Mouse (Mus musculus): Measurements from ENCODE around the gene Tusc2. TPM values are rescaled to one million over a fixed set of nuclear protein-coding genes. Genes with fewer than 3 reads are reported as not detected.

The Tusc2 gene
- polyA plus RNA-seq, 1 experiment, result 25.0 TPM

GRCm38 (mm10) chr9:107583174-107583573 lies 20.1 kb downstream of the Tusc2 start:
- H3K4me2 ChIP-seq (ENCODE audit: low read depth), result no peak overlapping the region
- no peaks in the 10 kb centered on the region for H3K36me3 ChIP-seq (ENCODE audit: control insufficient read depth, insufficient read depth)
- H3K79me2 ChIP-seq (ENCODE audit: control insufficient read depth, insufficient read depth), result peaks cover 10% of the 10 kb centered on the region
- H3K4me3 ChIP-seq, result no peak overlapping the region
- TF ChIP-seq POLR2AphosphoS2 (IDR thresholded peaks at IDR 0.05; ENCODE audit: insufficient read length, low read depth) (peak; percentile 24), CEBPB (IDR thresholded peaks at IDR 0.05; ENCODE audit: insufficient read depth, poor library complexity, severe bottlenecking) (no peak)
- H3K27me3 ChIP-seq (ENCODE audit: control insufficient read depth, insufficient read depth, insufficient read length), result no peaks in the 10 kb centered on the region
- no peak overlapping the region for H3ac ChIP-seq (ENCODE audit: control insufficient read depth, insufficient read length)

GRCm38 (mm10) chr9:107586504-107586903 lies 23.4 kb downstream of the Tusc2 start:
- Histone ChIP-seq H3K36me3 (ENCODE audit: control insufficient read depth, insufficient read depth) (no peaks in the 10 kb centered on the region), H3K79me2 (ENCODE audit: control insufficient read depth, insufficient read depth) (peaks cover 15% of the 10 kb centered on the region), H3K4me3 (peak overlapping the region; percentile 53), H3K4me2 (ENCODE audit: low read depth) (peak overlapping the region; percentile 12), H3ac (ENCODE audit: control insufficient read depth, insufficient read length) (no peak overlapping the region), H3K27me3 (ENCODE audit: control insufficient read depth, insufficient read depth, insufficient read length) (no peaks in the 10 kb centered on the region)
- TF ChIP-seq REST (IDR thresholded peaks at IDR 0.05; ENCODE audit: insufficient read depth, insufficient read length) (no peak), POLR2A (IDR thresholded peaks at IDR 0.05; ENCODE audit: insufficient read length, low read depth) (no peak), E2F4 (IDR thresholded peaks at IDR 0.05; ENCODE audit: insufficient read depth) (no peak), MAX (IDR thresholded peaks at IDR 0.05; ENCODE audit: low read depth) (no peak)

GRCm38 (mm10) chr9:107586974-107587832 lies 24.1 kb downstream of the Tusc2 start, which contains the start of gene Ifrd2:
Gene Ifrd2, plus strand, starts transcription at chr9:107587642.
- H3K4me2 ChIP-seq (ENCODE audit: low read depth), result peak within 1 kb of the TSS; percentile 88
- peaks cover 14% of the 10 kb centered on the region for H3K79me2 ChIP-seq (ENCODE audit: control insufficient read depth, insufficient read depth)
- no peaks in the 10 kb centered on the region for H3K36me3 ChIP-seq (ENCODE audit: control insufficient read depth, insufficient read depth)
- TF ChIP-seq MYOD1 (IDR thresholded peaks at IDR 0.05; ENCODE audit: control insufficient read depth in 1 of 3, insufficient read length in 2 of 3, low read depth in 2 of 3) (no peak), E2F4 (IDR thresholded peaks at IDR 0.05; ENCODE audit: insufficient read depth) (peak; percentile 10), MAX (IDR thresholded peaks at IDR 0.05; ENCODE audit: low read depth) (no peak), CEBPB (IDR thresholded peaks at IDR 0.05; ENCODE audit: insufficient read depth, poor library complexity, severe bottlenecking) (no peak), USF1 (IDR thresholded peaks at IDR 0.05; ENCODE audit: low read depth) (no peak), POLR2A (IDR thresholded peaks at IDR 0.05; ENCODE audit: insufficient read length, low read depth) (peak; percentile 75), POLR2AphosphoS2 (IDR thresholded peaks at IDR 0.05; ENCODE audit: insufficient read length, low read depth) (peak; percentile 88)
- peak within 1 kb of the TSS; percentile 53 for H3K4me3 ChIP-seq
- H3ac ChIP-seq (ENCODE audit: control insufficient read depth, insufficient read length), result peak within 1 kb of the TSS; percentile 48
- no peaks in the 10 kb centered on the region for H3K27me3 ChIP-seq (ENCODE audit: control insufficient read depth, insufficient read depth, insufficient read length)

- Histone ChIP-seq H3K79me2 (ENCODE audit: control insufficient read depth, insufficient read depth) (peaks cover 14% of the 10 kb centered on the region), H3K4me3 (peak overlapping the region; percentile 53), H3ac (ENCODE audit: control insufficient read depth, insufficient read length) (peak overlapping the region; percentile 48), H3K27me3 (ENCODE audit: control insufficient read depth, insufficient read depth, insufficient read length) (no peaks in the 10 kb centered on the region), H3K36me3 (ENCODE audit: control insufficient read depth, insufficient read depth) (no peaks in the 10 kb centered on the region), H3K4me2 (ENCODE audit: low read depth) (peak overlapping the region; percentile 88)
- TF ChIP-seq POLR2AphosphoS2 (IDR thresholded peaks at IDR 0.05; ENCODE audit: insufficient read length, low read depth), result no peak
- no peak for TF ChIP-seq CEBPB (IDR thresholded peaks at IDR 0.05; ENCODE audit: insufficient read depth, poor library complexity, severe bottlenecking)
- TF ChIP-seq TCF3 (IDR thresholded peaks at IDR 0.05; ENCODE audit: insufficient read length, low read depth), result no peak
- peak; percentile 35 for TF ChIP-seq USF1 (IDR thresholded peaks at IDR 0.05; ENCODE audit: low read depth)
- TF ChIP-seq MYOG (IDR thresholded peaks at IDR 0.05; ENCODE audit: control insufficient read depth in 1 of 3, insufficient read depth in 1 of 3, insufficient read length in 2 of 3, low read depth in 2 of 3), result peak in 2 of 3 experiments; percentile 15 to 69
- TF ChIP-seq POLR2A (IDR thresholded peaks at IDR 0.05; ENCODE audit: insufficient read length, low read depth), result no peak
- TF ChIP-seq MYOD1 (IDR thresholded peaks at IDR 0.05; ENCODE audit: control insufficient read depth in 1 of 3, insufficient read length in 2 of 3, low read depth in 2 of 3), result peak in 1 of 3 experiments; percentile 36
- TF ChIP-seq E2F4 (IDR thresholded peaks at IDR 0.05; ENCODE audit: insufficient read depth), result peak; percentile 91
- TF ChIP-seq MAX (IDR thresholded peaks at IDR 0.05; ENCODE audit: low read depth), result peak; percentile 91
These were observed 25.0 kb downstream of the Tusc2 start for GRCm38 (mm10) chr9:107587833-107588639.

- Histone ChIP-seq H3K4me2 (ENCODE audit: low read depth) (no peak overlapping the region), H3K27me3 (ENCODE audit: control insufficient read depth, insufficient read depth, insufficient read length) (no peaks in the 10 kb centered on the region), H3K36me3 (ENCODE audit: control insufficient read depth, insufficient read depth) (peaks cover 4% of the 10 kb centered on the region), H3K79me2 (ENCODE audit: control insufficient read depth, insufficient read depth) (peaks cover 14% of the 10 kb centered on the region), H3ac (ENCODE audit: control insufficient read depth, insufficient read length) (no peak overlapping the region), H3K4me3 (no peak overlapping the region)
- no peak for TF ChIP-seq TCF3 (IDR thresholded peaks at IDR 0.05; ENCODE audit: insufficient read length, low read depth)
- no peak for TF ChIP-seq POLR2AphosphoS2 (IDR thresholded peaks at IDR 0.05; ENCODE audit: insufficient read length, low read depth)
- TF ChIP-seq E2F4 (IDR thresholded peaks at IDR 0.05; ENCODE audit: insufficient read depth), result no peak
- no peak for TF ChIP-seq MAX (IDR thresholded peaks at IDR 0.05; ENCODE audit: low read depth)
- no peak for TF ChIP-seq MYOG (IDR thresholded peaks at IDR 0.05; ENCODE audit: control insufficient read depth in 1 of 3, insufficient read depth in 1 of 3, insufficient read length in 2 of 3, low read depth in 2 of 3)
- TF ChIP-seq CEBPB (IDR thresholded peaks at IDR 0.05; ENCODE audit: insufficient read depth, poor library complexity, severe bottlenecking), result no peak
- TF ChIP-seq POLR2A (IDR thresholded peaks at IDR 0.05; ENCODE audit: insufficient read length, low read depth), result no peak
- no peak for TF ChIP-seq SRF (IDR thresholded peaks at IDR 0.05; ENCODE audit: control insufficient read depth, insufficient read length, low read depth)
- no peak for TF ChIP-seq USF1 (IDR thresholded peaks at IDR 0.05; ENCODE audit: low read depth)
- no peak for TF ChIP-seq MYOD1 (IDR thresholded peaks at IDR 0.05; ENCODE audit: control insufficient read depth in 1 of 3, insufficient read length in 2 of 3, low read depth in 2 of 3)
- no peak for TF ChIP-seq REST (IDR thresholded peaks at IDR 0.05; ENCODE audit: insufficient read depth, insufficient read length)
- TF ChIP-seq TCF12 (IDR thresholded peaks at IDR 0.05; ENCODE audit: insufficient read depth, poor library complexity, severe bottlenecking), result no peak
These were observed 27.2 kb downstream of the Tusc2 start for GRCm38 (mm10) chr9:107590058-107590772.
